ENCODE assay signal across 8 mouse cellular contexts in genomic region chr4:136021549-136022047, GRCm38 (mm10). TPM values are rescaled to one million over a fixed set of nuclear protein-coding genes. Genes with fewer than 3 reads are reported as not detected.
DNase-seq lines count a peak whose midpoint lies in the region; ATAC-seq and TF ChIP-seq lines count a peak whose summit lies in the region.

Gene Eloa (minus strand): TSS chr4:136021763.

- DNase-seq in 416B (ENCODE audit: low read depth) = peak; percentile 100
- peak; percentile 100 for DNase-seq in heart, adult 8-10 months (ENCODE audit: low spot score)
- DNase-seq in kidney, adult 9 months = peak; percentile 100
- DNase-seq in limb, embryonic 14.5 days (ENCODE audit: low spot score) = peak; percentile 99
- peak; percentile 98 for DNase-seq in midbrain, postnatal 0 days (ENCODE audit: low spot score)
- peak; percentile 100 for DNase-seq in spleen, postnatal 14 days (ENCODE audit: low spot score in 2 of 2)

- H3K4me3 ChIP-seq in bone marrow, adult 2 months (replicated peaks; ENCODE audit: control insufficient read depth, low read depth, low read length) = peak within 1 kb of the TSS; percentile 99
- peak within 1 kb of the TSS; percentile 100 for H3K4me3 ChIP-seq in embryonic facial prominence, embryonic 15.5 days (replicated peaks)
- H3K4me3 ChIP-seq in limb, embryonic 14.5 days (replicated peaks; ENCODE audit: low read length) = peak within 1 kb of the TSS; percentile 100
- peak within 1 kb of the TSS; percentile 88 for H3K4me3 ChIP-seq in midbrain, postnatal 0 days (ENCODE audit: low read depth, low read length)

- peak within 1 kb of the TSS; percentile 85 for H3K4me2 ChIP-seq in embryonic facial prominence, embryonic 15.5 days (replicated peaks)
- peak within 1 kb of the TSS; percentile 87 for H3K4me2 ChIP-seq in limb, embryonic 14.5 days (replicated peaks; ENCODE audit: low read depth, low read length, severe bottlenecking)
- peak within 1 kb of the TSS; percentile 90 for H3K4me2 ChIP-seq in midbrain, postnatal 0 days (ENCODE audit: low read depth, low read length, poor library complexity, severe bottlenecking)

- no peaks in the 10 kb centered on the region for H3K27me3 ChIP-seq in embryonic facial prominence, embryonic 15.5 days
- H3K27me3 ChIP-seq in limb, embryonic 14.5 days (ENCODE audit: control insufficient read depth, insufficient read depth, low read length) = no peaks in the 10 kb centered on the region
- no peaks in the 10 kb centered on the region for H3K27me3 ChIP-seq in midbrain, postnatal 0 days (ENCODE audit: insufficient read depth, low read length)

- no peak for TF ChIP-seq CTCF in bone marrow, adult 2 months (IDR thresholded peaks at IDR 0.05; ENCODE audit: control insufficient read depth, insufficient read depth, low read length)
- TF ChIP-seq CTCF in midbrain, postnatal 0 days (IDR thresholded peaks at IDR 0.05) = no peak

- H3K36me3 ChIP-seq in embryonic facial prominence, embryonic 15.5 days = no peaks in the 10 kb centered on the region
- H3K36me3 ChIP-seq in limb, embryonic 14.5 days (ENCODE audit: control insufficient read depth, insufficient read depth, low read length) = no peaks in the 10 kb centered on the region; the same call in 1 of the 2 replicates
- no peaks in the 10 kb centered on the region for H3K36me3 ChIP-seq in midbrain, postnatal 0 days (ENCODE audit: insufficient read depth, low read length)

- peak; percentile 99 for ATAC-seq in embryonic facial prominence, embryonic 15.5 days (ENCODE audit: insufficient number of reproducible peaks, low FRiP score, low TSS enrichment, low read depth)
- peak; percentile 99 for ATAC-seq in limb, embryonic 14.5 days (ENCODE audit: low FRiP score, low read depth)
- peak; percentile 98 for ATAC-seq in midbrain, postnatal 0 days (ENCODE audit: low FRiP score)

- peak within 1 kb of the TSS; percentile 99 for H3K9ac ChIP-seq in embryonic facial prominence, embryonic 15.5 days
- H3K9ac ChIP-seq in limb, embryonic 14.5 days (ENCODE audit: low read depth, low read length, severe bottlenecking) = peak within 1 kb of the TSS; percentile 96
- peak within 1 kb of the TSS; percentile 96 for H3K9ac ChIP-seq in midbrain, postnatal 0 days (replicated peaks; ENCODE audit: low read length, poor library complexity, severe bottlenecking)

- H3K9me3 ChIP-seq in embryonic facial prominence, embryonic 15.5 days (replicated peaks) = no peaks in the 10 kb centered on the region
- H3K9me3 ChIP-seq in limb, embryonic 14.5 days (ENCODE audit: control insufficient read depth, low read length) = no peaks in the 10 kb centered on the region
- no peaks in the 10 kb centered on the region for H3K9me3 ChIP-seq in midbrain, postnatal 0 days (ENCODE audit: low read length)

- peak; percentile 94 for TF ChIP-seq POLR2A in bone marrow, adult 2 months (IDR thresholded peaks at IDR 0.05; ENCODE audit: borderline replicate concordance, control insufficient read depth, low read depth, low read length)
- peak; percentile 63; the same call in 1 of the 2 replicates for TF ChIP-seq POLR2A in limb, embryonic 14.5 days (IDR thresholded peaks at IDR 0.05; ENCODE audit: borderline replicate concordance, extremely low read depth, insufficient read depth, insufficient read length)

- H3K27ac ChIP-seq in bone marrow, adult 2 months (ENCODE audit: control insufficient read depth, insufficient read depth, low read depth, low read length, poor library complexity) = peak within 1 kb of the TSS; percentile 95
- peak within 1 kb of the TSS; percentile 88 for H3K27ac ChIP-seq in embryonic facial prominence, embryonic 15.5 days (replicated peaks)
- peak within 1 kb of the TSS; percentile 88 for H3K27ac ChIP-seq in limb, embryonic 14.5 days (replicated peaks; ENCODE audit: low read depth, low read length)
- H3K27ac ChIP-seq in midbrain, postnatal 0 days (ENCODE audit: low read depth, low read length) = peak within 1 kb of the TSS; percentile 84

- WGBS in bone marrow, adult 2 months = under 1% methylated on average over 48 of the region's 48 CpGs
- WGBS in embryonic facial prominence, embryonic 15.5 days = under 1% methylated on average over 48 of the region's 48 CpGs
- under 1% methylated on average over 46 of the region's 48 CpGs for WGBS in limb, embryonic 14.5 days
- under 1% methylated on average over 46 of the region's 48 CpGs for WGBS in midbrain, postnatal 0 days

- no peaks in the 10 kb centered on the region; the same call in 1 of the 2 replicates for H3K4me1 ChIP-seq in bone marrow, adult 2 months (ENCODE audit: control insufficient read depth, insufficient read depth, low read length)
- H3K4me1 ChIP-seq in embryonic facial prominence, embryonic 15.5 days = peaks cover 22% of the 10 kb centered on the region
- peaks cover 7% of the 10 kb centered on the region; the same call in 1 of the 2 replicates for H3K4me1 ChIP-seq in limb, embryonic 14.5 days (ENCODE audit: control insufficient read depth, insufficient read depth, low read length)
- 0 out of 2 replicates have a peak, but pooled peaks cover 8% of the 10 kb centered on the region for H3K4me1 ChIP-seq in midbrain, postnatal 0 days (ENCODE audit: insufficient read depth, low read length)

RNA-seq across cellular contexts. Expression of gene Eloa, which starts in this region (rescaled TPM):
- polyA plus RNA-seq in bone marrow, adult 2 months (2011; ENCODE audit: insufficient read depth, insufficient read length, low replicate concordance, missing spikeins) = 16.8 and 22.9 TPM in 2 replicates
- polyA plus RNA-seq in embryonic facial prominence, embryonic 15.5 days (2015; fragmentation: Nextera tagmentation; extraction: Ambion mirVana) = 43.0 and 44.8 TPM in 2 replicates
- total RNA-seq in heart, adult 8-10 months (2022) = 10 to 100 TPM; 32.2 to 33.9 (median 33.1) TPM
- polyA plus RNA-seq in limb, embryonic 14.5 days (2012; rRNA removed) = 21.6 and 28.1 TPM in 2 replicates
- polyA plus RNA-seq in limb, embryonic 14.5 days (2014; fragmentation: Nextera tagmentation; extraction: Ambion mirVana) = 50.5 and 50.8 TPM in 2 replicates
- total RNA-seq in midbrain, postnatal 0 days (2014; rRNA removed) = 23.3 and 27.7 TPM in 2 replicates
- 19.0 and 19.3 TPM in 2 replicates for polyA plus RNA-seq in midbrain, postnatal 0 days (2015; fragmentation: Nextera tagmentation; extraction: Ambion mirVana)

Comparison
In these comparisons a context has a peak if more than half of its experiments do, and no peak if none do; other contexts are left out.
1. Peak in every context shown above with its lines: DNase-seq, ATAC-seq, H3K4me3 ChIP-seq and H3K27ac ChIP-seq.